Mouse (Mus musculus) bone marrow, adult 2 months (tissue): Measurements from ENCODE around the gene Rbm15b.

Experiments used
- CTCF ChIP-seq: fragments of 200-500 bp; IDR thresholded peaks from 2 replicates; pipeline ENCODE4 v1.5.1; 2011; ENCODE audit warnings: low read length, control low read depth; ENCODE audit not compliant: control insufficient read depth, insufficient read depth
- POLR2A ChIP-seq: fragments of 200-500 bp; IDR thresholded peaks from 2 replicates; pipeline ENCODE4 v1.6.1; 2011; ENCODE audit warnings: low read depth, mild to moderate bottlenecking, control low read depth, low read length, borderline replicate concordance; ENCODE audit not compliant: control insufficient read depth

- TF ChIP-seq CTCF, result no peak
- no peak for TF ChIP-seq POLR2A
These were observed 5.1 kb downstream of the Rbm15b start for GRCm38 (mm10) chr9:106882176-106882575.
